Mouse (Mus musculus) spleen, postnatal 36 days (tissue): Measurements from ENCODE around the gene Snf8.
A peak's percentile ranks its signal among the peaks of the same experiment; 100 is the strongest.

Experiments
- DNase-seq, 2 experiments: peaks; one replicate each; pipeline ENCODE4 v3.0.0; 2022; ENCODE audit warnings: low spot score in 2 of 2, mixed read lengths in 1 of 2

The Snf8 gene

DNA sequence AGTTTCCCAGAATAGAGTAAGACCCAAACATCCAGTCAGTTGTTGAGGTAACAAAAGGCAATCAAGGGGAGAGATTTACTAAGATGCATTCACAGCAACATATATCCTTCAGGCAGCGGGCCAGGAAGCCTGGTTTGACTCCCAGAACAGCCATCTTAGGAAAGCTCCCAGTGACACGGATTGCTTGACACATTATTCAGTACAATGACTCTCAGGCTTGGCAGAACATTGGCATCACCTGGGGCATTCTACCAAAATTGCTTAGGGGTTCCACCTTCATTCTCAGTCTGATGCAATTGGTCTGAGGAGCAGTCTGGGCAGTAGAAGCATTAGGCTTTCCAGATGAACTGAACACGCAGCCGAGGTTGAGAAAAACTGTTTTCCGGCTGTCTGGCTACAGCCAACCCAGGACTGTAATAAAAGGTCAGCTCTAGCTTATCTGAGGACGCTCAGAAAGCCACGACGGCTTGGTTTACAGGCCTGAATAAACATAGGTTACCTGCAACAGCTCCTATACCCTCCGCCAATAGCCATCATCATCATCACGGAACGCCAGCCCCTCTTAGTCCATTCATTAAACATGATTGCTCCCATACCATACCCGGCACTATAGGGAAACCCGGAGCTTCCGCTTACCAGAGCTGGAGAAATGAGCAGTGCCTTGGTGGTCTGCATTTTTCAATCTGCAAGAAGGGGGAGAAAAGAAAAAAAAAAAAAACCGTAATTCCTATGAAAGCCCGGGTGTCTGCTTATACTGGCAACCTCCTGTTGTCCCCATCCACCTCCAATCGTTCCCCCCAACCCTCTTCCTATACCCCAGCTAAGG lies 39.9 kb downstream of the Snf8 start:
- DNase-seq = no peak

GRCm38 (mm10) chr11:96075177-96075508 lies 40.5 kb downstream of the Snf8 start:
- DNase-seq = no peak

DNA sequence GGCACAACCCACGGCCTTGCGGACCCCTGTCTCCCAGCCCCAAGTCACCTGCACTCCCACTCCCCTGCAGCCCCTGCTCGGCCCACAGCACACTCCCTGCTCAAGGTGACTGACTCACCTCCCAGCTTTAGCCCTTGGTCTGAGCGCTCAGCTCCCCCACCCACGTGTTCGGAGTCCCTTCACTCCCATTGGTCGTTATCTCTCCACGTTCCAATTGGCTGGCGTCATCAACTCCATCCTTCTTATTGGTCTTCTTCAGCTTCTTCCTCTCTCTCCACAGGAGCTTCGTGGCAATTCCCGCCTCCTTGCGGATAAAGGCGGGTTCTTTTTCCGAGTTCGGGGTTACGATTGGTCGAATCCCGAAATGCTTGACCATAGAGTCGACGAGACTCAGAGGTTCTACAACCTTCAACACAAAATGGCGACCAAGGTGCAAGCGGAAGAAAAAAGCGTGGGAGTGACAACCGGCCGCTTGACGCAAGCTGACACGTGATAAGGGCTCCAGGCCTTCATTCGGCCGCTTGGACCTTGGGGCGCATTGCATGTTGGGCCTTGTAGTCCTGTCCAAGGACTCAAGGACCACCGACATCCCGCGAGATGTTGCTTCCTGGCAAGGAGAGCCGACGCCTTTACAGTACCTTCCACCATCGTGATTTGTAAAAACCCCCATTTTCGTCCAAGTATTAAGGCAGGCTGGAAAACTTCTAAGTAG lies 41.0 kb downstream of the Snf8 start, which contains the start of gene Atp5g1:
TSS of gene Atp5g1 (minus strand) at position 162 of the 712 bp plus-strand sequence.
- peak; percentile 99 to 100 for DNase-seq

DNA sequence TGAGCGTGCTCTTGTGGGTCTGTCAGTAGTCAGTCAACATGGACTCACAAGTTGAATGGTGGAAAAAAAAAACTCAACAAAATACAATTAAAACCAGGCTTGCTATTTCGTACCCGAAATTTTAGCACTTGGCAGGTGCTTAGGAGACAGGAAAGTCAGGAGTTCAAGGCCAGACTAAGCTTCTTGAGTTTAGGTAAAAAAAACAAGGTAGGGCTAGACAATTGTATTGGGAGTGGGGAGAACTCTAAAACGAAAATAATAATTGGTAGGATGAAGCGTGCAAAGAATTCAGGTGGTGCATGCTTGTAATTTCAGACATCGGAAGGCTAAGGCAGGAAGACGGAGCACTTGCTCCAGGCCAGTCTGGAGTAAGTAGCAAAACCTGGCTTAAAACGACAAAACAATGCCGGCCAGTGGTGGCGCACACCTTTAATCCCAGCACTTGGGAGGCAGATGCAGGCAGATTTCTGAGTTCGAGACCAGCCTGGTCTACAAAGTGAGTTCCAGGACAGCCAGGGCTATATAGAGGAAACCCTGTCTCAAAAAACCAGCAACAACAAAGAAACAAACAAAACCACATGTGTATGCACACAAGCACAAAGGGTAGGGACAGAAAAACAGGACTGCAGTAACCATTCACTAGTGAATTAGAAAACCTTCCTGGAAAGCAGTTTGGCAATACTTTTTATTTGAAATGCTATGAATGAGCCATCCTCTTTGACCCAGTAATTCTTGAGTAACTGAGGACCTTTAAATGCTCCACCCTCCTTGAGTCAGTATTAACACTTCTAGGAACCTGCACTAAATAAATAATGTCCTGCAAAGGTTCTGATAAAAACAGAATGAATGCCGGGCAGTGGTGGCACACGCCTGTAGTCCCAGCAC lies 41.8 kb downstream of the Snf8 start:
- DNase-seq = no peak

DNA sequence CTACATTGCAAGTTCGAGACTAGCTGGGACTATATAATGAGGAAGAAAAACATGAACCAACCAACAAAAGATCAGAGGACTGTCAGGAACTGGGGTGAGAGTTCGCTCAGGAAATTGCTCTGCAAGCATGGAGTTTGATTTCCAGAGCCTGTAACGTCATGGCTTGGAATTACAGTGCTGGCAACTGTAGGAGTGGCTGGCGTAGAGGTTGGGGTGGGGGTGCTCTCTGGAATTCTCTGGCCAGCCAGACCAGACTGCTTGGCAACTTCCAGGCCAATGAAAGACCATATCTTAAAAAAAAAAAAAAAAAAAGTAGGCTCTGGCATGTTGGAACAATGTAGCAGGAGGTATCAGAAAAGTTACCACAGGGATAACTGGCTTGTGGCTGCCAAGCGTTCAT lies 46.1 kb downstream of the Snf8 start:
- no peak for DNase-seq

DNA sequence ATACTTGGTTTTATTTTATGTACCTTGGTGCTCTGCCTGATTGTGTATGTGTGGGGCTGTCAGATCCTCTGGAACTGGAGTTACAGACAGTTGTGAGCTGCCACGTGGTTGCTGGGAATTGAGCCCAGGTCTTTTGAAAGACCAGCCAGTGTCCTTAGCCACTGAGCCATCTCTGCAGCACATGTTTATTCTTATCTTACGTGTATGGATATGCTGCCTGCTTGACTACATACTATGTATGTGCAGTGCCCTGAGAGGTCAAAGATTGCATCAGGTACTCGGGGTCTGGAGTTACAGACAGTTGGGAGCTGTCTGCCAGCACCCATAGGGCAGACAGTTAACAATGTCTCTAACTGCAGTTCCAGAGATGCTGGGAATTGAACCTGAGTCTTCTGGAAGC lies 48.0 kb downstream of the Snf8 start:
- DNase-seq = no peak

- DNase-seq = no peak
Observed at GRCm38 (mm10) chr11:96087981-96088380, 53.3 kb downstream of the Snf8 start.

GRCm38 (mm10) chr11:96091073-96091472 lies 56.4 kb downstream of the Snf8 start:
- DNase-seq = no peak

DNA sequence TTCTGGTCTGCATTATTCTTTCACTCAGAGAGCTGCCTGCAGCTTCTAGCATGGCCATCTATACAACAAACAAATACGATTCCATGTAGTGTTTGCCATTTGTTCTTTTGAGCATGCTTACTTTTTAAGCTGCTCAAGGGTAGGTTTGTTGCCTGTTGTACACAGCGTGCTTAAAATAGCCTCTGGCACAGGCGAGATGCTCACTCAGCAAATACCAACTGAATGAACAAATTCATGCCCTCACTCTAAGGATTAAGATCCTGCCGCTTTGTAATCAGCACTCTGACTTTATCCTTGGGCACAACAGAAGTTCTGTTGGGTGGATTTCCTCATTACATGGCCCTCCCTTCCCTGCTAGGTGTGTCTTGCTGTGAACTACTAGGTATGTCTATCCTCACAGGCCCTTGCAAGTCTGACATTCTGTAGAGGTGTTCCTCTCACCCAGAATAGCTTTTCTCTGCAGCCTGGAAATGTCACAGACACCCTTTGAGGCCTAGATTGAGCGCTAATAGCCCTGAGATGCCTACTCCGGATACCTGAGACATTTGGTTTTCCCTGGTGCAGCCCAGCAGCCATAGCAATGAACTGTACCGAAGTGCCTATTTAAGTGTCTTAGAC lies 58.1 kb downstream of the Snf8 start:
- DNase-seq = no peak

GRCm38 (mm10) chr11:96093361-96093760 lies 58.7 kb downstream of the Snf8 start:
- no peak for DNase-seq
